Mouse (Mus musculus) liver, embryonic 16.5 days (tissue): ENCODE measurements at regions not wholly inside any gene's neighbourhood (a gene's known extent, or its start where the extent isn't known, plus 50 kb on each side); places are given as distances from the start of the nearest gene placed in this dataset.

Experiments
- ATAC-seq: fragments of 200-750 bp; cut with Nextera tagmentation; 2 replicates; pipeline ENCODE4 v1.8.0; 2017; ENCODE audit warnings: low read depth, mild to moderate bottlenecking, moderate number of reproducible peaks, moderate library complexity
- H3K27ac ChIP-seq: fragments of 300-500 bp; sonication (generic); 2 replicates; pipeline ENCODE4 v1.5.1; 2014; ENCODE audit warnings: mild to moderate bottlenecking, low read length
- H3K27me3 ChIP-seq: fragments of 300-500 bp; sonication (generic); 2 replicates; pipeline ENCODE4 v1.6.1; 2014; ENCODE audit warnings: low read depth, low read length, mixed read lengths; ENCODE audit not compliant: control insufficient read depth, insufficient read depth
- H3K36me3 ChIP-seq: fragments of 300-500 bp; sonication (generic); 2 replicates; pipeline ENCODE4 v1.6.1; 2014; ENCODE audit warnings: mild to moderate bottlenecking; ENCODE audit not compliant: control insufficient read depth, insufficient read depth
- H3K4me1 ChIP-seq: fragments of 300-500 bp; sonication (generic); 2 replicates; pipeline ENCODE4 v1.6.1; 2014; ENCODE audit warnings: low read depth, low read length, mixed read lengths; ENCODE audit not compliant: control insufficient read depth
- H3K4me2 ChIP-seq: fragments of 300-500 bp; sonication (generic); 2 replicates; pipeline ENCODE4 v1.6.1; 2014; ENCODE audit warnings: low read depth, low read length, mixed read lengths
- H3K4me3 ChIP-seq: fragments of 300-500 bp; sonication (generic); 2 replicates; pipeline ENCODE4 v1.5.1; 2014; ENCODE audit warnings: low read depth, mild to moderate bottlenecking, low read length
- H3K9ac ChIP-seq: fragments of 300-500 bp; sonication (generic); 2 replicates; pipeline ENCODE4 v1.6.1; 2014; ENCODE audit warnings: low read depth, low read length
- H3K9me3 ChIP-seq: fragments of 300-500 bp; sonication (generic); replicated peaks from 2 replicates; pipeline ENCODE4 v1.6.1; 2016; ENCODE audit warnings: low read length; ENCODE audit not compliant: control insufficient read depth
- WGBS: fragments of 180-500 bp; shearing (Covaris S2); extraction: QIAGEN DNeasy Blood & Tissue Kit; methylation state at CpG from one replicate; pipeline ENCODE4 v1.1.7; 2014; ENCODE audit not compliant: insufficient replicate concordance; 5-methylcytosine and 5-hydroxymethylcytosine counted together

- Histone ChIP-seq H3K27ac (no peak overlapping the region), H3K9me3 (no peaks in the 10 kb centered on the region), H3K9ac (no peak overlapping the region), H3K27me3 (no peaks in the 10 kb centered on the region), H3K4me2 (no peak overlapping the region), H3K4me1 (no peaks in the 10 kb centered on the region), H3K36me3 (no peaks in the 10 kb centered on the region), H3K4me3 (no peak overlapping the region)
- ATAC-seq = no peak
- 56% methylated on average over 22 of the region's 22 CpGs for WGBS
Measured at GRCm38 (mm10) chr1:41035085-41035880, 229.9 kb downstream of the Tmem182 start.

DNA sequence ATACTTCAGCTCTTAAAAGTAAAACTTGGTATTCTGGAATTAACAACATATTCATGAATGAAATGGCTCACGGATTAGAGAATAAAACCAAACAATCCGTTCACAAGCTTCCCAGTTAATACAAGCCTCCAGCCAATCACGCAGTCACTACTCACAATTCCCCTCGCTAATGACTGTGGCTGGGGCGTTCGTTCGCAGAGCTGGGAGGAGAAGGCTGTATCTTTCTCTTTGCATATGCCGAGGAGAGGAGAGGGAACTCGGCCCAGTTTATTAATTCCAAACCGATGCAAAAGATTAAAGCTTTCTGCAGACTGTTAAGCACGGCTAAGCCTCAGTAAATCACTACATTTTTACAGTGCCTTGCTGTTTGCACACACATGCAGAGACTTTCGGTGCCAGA is 231.5 kb downstream of the Tmem182 start:
- 73% methylated on average over 12 of the region's 12 CpGs for WGBS
- Histone ChIP-seq H3K4me1 (no peaks in the 10 kb centered on the region), H3K27ac (no peak overlapping the region), H3K9ac (no peak overlapping the region), H3K9me3 (no peaks in the 10 kb centered on the region), H3K27me3 (no peaks in the 10 kb centered on the region), H3K4me2 (no peak overlapping the region), H3K36me3 (no peaks in the 10 kb centered on the region), H3K4me3 (no peak overlapping the region)
- no peak for ATAC-seq

DNA sequence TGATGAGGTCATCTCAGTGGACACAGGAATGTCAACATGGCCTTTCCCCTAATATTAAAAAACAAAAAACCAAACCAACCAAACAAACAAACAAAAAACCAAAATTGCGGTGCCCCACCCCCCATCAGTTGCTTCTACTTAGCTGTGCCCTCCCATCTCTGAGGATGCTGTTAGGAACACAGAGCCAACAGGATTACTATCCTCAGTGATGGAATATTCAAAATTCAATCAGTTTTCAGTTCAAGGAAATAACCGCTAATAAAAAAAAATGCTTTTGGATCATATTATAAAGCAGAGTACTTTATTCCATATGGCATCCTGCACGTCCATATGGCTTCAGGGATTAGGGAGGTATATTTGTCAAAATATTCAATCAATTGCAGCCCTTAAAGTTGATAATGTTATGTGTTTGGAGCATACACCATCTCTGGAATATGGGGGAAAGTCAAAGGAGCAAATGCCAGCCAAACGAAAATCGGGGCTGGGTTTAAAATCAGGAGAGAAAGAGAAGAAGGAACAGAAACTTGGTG is 249.1 kb downstream of the Tmem182 start:
- Histone ChIP-seq H3K9me3 (no peaks in the 10 kb centered on the region), H3K9ac (no peak overlapping the region), H3K27me3 (no peaks in the 10 kb centered on the region), H3K27ac (no peak overlapping the region), H3K4me2 (no peak overlapping the region), H3K4me3 (no peak overlapping the region), H3K36me3 (no peaks in the 10 kb centered on the region), H3K4me1 (no peaks in the 10 kb centered on the region)
- 66% methylated on average over 5 of the region's 5 CpGs for WGBS
- ATAC-seq = no peak

GRCm38 (mm10) chr1:41055761-41056160 is 250.4 kb downstream of the Tmem182 start:
- no peaks in the 10 kb centered on the region for H3K36me3 ChIP-seq
- no peak overlapping the region for H3K27ac ChIP-seq
- WGBS = 70% methylated on average over 10 of the region's 10 CpGs
- no peaks in the 10 kb centered on the region for H3K27me3 ChIP-seq
- no peak for ATAC-seq
- no peaks in the 10 kb centered on the region for H3K4me1 ChIP-seq
- H3K4me3 ChIP-seq = no peak overlapping the region
- H3K9me3 ChIP-seq = no peaks in the 10 kb centered on the region
- no peak overlapping the region for H3K4me2 ChIP-seq
- H3K9ac ChIP-seq = no peak overlapping the region

- Histone ChIP-seq H3K4me2 (no peak overlapping the region), H3K4me1 (no peaks in the 10 kb centered on the region), H3K9me3 (no peaks in the 10 kb centered on the region; the same call in 1 of the 2 replicates), H3K36me3 (no peaks in the 10 kb centered on the region), H3K9ac (no peak overlapping the region), H3K4me3 (no peak overlapping the region), H3K27me3 (no peaks in the 10 kb centered on the region), H3K27ac (no peak overlapping the region)
- 74% methylated on average over 10 of the region's 10 CpGs for WGBS
- ATAC-seq = no peak
Measured at GRCm38 (mm10) chr1:41065130-41065529, 259.7 kb downstream of the Tmem182 start.

DNA sequence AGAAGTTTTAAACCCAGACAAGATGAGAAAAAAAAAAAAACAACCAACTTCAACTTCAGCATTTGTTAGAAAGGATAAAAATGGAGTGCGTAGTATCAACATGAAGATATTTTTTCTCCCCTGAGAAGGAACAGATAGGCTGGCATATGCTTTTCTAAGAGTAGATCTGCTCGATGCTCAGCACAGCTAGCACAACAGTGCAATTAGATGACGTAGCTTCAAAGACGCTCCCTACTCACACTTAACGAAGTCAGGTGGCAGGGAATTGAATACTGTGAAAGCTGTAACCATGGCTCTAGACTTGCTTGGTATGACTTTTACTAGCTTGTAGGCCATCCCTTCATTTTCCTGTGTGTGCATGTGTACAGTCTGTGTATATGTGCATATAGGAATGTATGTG is 299.5 kb downstream of the Tmem182 start:
- WGBS = 61% methylated on average over 5 of the region's 5 CpGs

GRCm38 (mm10) chr1:41121636-41122175 is 316.3 kb downstream of the Tmem182 start:
- Histone ChIP-seq H3K4me3 (no peak overlapping the region), H3K4me1 (no peaks in the 10 kb centered on the region), H3K27ac (no peak overlapping the region), H3K36me3 (no peaks in the 10 kb centered on the region), H3K4me2 (no peak overlapping the region), H3K27me3 (no peaks in the 10 kb centered on the region), H3K9me3 (no peaks in the 10 kb centered on the region), H3K9ac (no peak overlapping the region)
- no peak for ATAC-seq
- 74% methylated on average over 5 of the region's 5 CpGs for WGBS

More for the DNA sequence above, 299.5 kb downstream of the Tmem182 start:
- Histone ChIP-seq H3K9me3 (0 out of 2 replicates have a peak, but pooled peaks cover 2% of the 10 kb centered on the region), H3K27me3 (no peaks in the 10 kb centered on the region), H3K4me3 (no peak overlapping the region), H3K9ac (no peak overlapping the region), H3K4me1 (no peaks in the 10 kb centered on the region), H3K27ac (no peak overlapping the region), H3K4me2 (no peak overlapping the region), H3K36me3 (no peaks in the 10 kb centered on the region)
- no peak for ATAC-seq

- Histone ChIP-seq H3K9me3 (no peaks in the 10 kb centered on the region), H3K36me3 (no peaks in the 10 kb centered on the region), H3K4me1 (no peaks in the 10 kb centered on the region), H3K4me2 (no peak overlapping the region), H3K27ac (no peak overlapping the region), H3K9ac (no peak overlapping the region), H3K27me3 (no peaks in the 10 kb centered on the region), H3K4me3 (no peak overlapping the region)
- 10% methylated on average over 9 of the region's 9 CpGs for WGBS
- no peak for ATAC-seq
Measured at GRCm38 (mm10) chr1:41131410-41131809, 326.0 kb downstream of the Tmem182 start.

DNA sequence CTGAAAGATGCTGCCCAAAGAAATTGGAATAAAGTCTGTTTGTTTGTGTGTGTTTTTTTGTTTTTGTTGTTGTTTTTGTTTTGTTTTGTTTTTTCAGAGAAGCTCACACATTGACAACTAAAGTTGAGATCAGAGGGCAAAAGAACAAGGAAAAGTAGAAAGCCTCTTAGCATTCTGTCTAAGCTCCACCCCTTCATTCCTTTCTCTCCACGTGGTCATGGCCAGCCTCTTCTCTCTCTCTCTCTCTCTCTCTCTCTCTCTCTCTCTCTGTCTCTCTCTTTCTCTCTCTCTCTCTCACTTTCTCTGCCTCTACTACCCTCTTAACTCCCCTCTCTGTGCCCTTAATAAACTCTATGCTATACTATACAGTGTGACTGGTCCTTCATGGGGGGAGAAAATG is 327.7 kb downstream of the Tmem182 start:
- no peaks in the 10 kb centered on the region for H3K9me3 ChIP-seq
- H3K4me2 ChIP-seq = no peak overlapping the region
- WGBS = 0% methylated on average over 1 of the region's 1 CpGs
- no peaks in the 10 kb centered on the region for H3K27me3 ChIP-seq
- no peaks in the 10 kb centered on the region for H3K36me3 ChIP-seq
- H3K4me1 ChIP-seq = no peaks in the 10 kb centered on the region
- H3K9ac ChIP-seq = no peak overlapping the region
- no peak for ATAC-seq
- no peak overlapping the region for H3K27ac ChIP-seq
- no peak overlapping the region for H3K4me3 ChIP-seq
